ENCODE assay signal across 9 mouse cellular contexts in genomic region chr13:97514421-97515066, GRCm38 (mm10).
DNase-seq lines count a peak whose midpoint lies in the region; ATAC-seq lines count a peak whose summit lies in the region.
"Had no signal": no experiment of that assay in that cellular context is flagged by ENCODE, and none has a peak within 500 bp of the region (broad histone marks: within the 10 kb centered on the region; RNA-seq: fewer than 3 reads in every experiment).

No protein-coding gene starts in this region.

- no peak overlapping the region for H3K27ac ChIP-seq in kidney, embryonic 16.5 days (ENCODE audit: low read length)
- H3K27ac ChIP-seq in embryonic facial prominence, embryonic 14.5 days (replicated peaks; ENCODE audit: low read depth, low read length), result no peak overlapping the region
- no peak overlapping the region for H3K27ac ChIP-seq in hindbrain, embryonic 16.5 days (ENCODE audit: low read depth, low read length)
- no peak overlapping the region for H3K27ac ChIP-seq in neural tube, embryonic 15.5 days (replicated peaks)
- H3K27ac ChIP-seq: liver, embryonic 15.5 days had no signal

- H3K9ac ChIP-seq in kidney, embryonic 16.5 days (replicated peaks; ENCODE audit: low read length), result no peak overlapping the region
- no peak overlapping the region for H3K9ac ChIP-seq in embryonic facial prominence, embryonic 14.5 days (ENCODE audit: low read depth, low read length)
- H3K9ac ChIP-seq in hindbrain, embryonic 16.5 days (ENCODE audit: low read depth, low read length), result 0 out of 2 replicates have a peak overlapping the region, but pooled peaks have one; percentile 35
- no peak overlapping the region for H3K9ac ChIP-seq in neural tube, embryonic 15.5 days (replicated peaks)
- H3K9ac ChIP-seq: liver, embryonic 15.5 days had no signal

- H3K27me3 ChIP-seq in kidney, embryonic 16.5 days (ENCODE audit: insufficient read depth, low read length), result no peaks in the 10 kb centered on the region
- no peaks in the 10 kb centered on the region for H3K27me3 ChIP-seq in embryonic facial prominence, embryonic 14.5 days (replicated peaks; ENCODE audit: control insufficient read depth, insufficient read depth, low read length)
- H3K27me3 ChIP-seq in hindbrain, embryonic 16.5 days (replicated peaks; ENCODE audit: control insufficient read depth, insufficient read depth, low read length), result no peaks in the 10 kb centered on the region
- no peaks in the 10 kb centered on the region for H3K27me3 ChIP-seq in neural tube, embryonic 15.5 days (replicated peaks)
- H3K27me3 ChIP-seq: liver, embryonic 15.5 days had no signal

- no peaks in the 10 kb centered on the region for H3K36me3 ChIP-seq in kidney, embryonic 16.5 days (ENCODE audit: insufficient read depth, low read length)
- no peaks in the 10 kb centered on the region for H3K36me3 ChIP-seq in embryonic facial prominence, embryonic 14.5 days (ENCODE audit: control insufficient read depth, insufficient read depth, low read length)
- no peaks in the 10 kb centered on the region for H3K36me3 ChIP-seq in hindbrain, embryonic 16.5 days (ENCODE audit: control insufficient read depth, insufficient read depth, low read length)
- H3K36me3 ChIP-seq in neural tube, embryonic 15.5 days, result no peaks in the 10 kb centered on the region
- H3K36me3 ChIP-seq: liver, embryonic 15.5 days had no signal

- no peaks in the 10 kb centered on the region for H3K9me3 ChIP-seq in kidney, embryonic 16.5 days (ENCODE audit: low read length)
- no peaks in the 10 kb centered on the region for H3K9me3 ChIP-seq in embryonic facial prominence, embryonic 14.5 days (ENCODE audit: control insufficient read depth, low read length)
- no peaks in the 10 kb centered on the region for H3K9me3 ChIP-seq in hindbrain, embryonic 16.5 days (ENCODE audit: control insufficient read depth, low read length)
- no peaks in the 10 kb centered on the region for H3K9me3 ChIP-seq in neural tube, embryonic 15.5 days (replicated peaks)
- H3K9me3 ChIP-seq: liver, embryonic 15.5 days had no signal

- 0 out of 2 replicates have a peak, but pooled peaks have one; percentile 35 for ATAC-seq in kidney, embryonic 16.5 days (ENCODE audit: low FRiP score, low TSS enrichment)
- peak; percentile 63; the same call in 1 of the 2 replicates for ATAC-seq in embryonic facial prominence, embryonic 14.5 days (ENCODE audit: low read depth)
- peak; percentile 71 for ATAC-seq in hindbrain, embryonic 16.5 days
- ATAC-seq in neural tube, embryonic 15.5 days (ENCODE audit: low FRiP score), result no peak

- WGBS in kidney, embryonic 16.5 days, result 46% methylated on average over 21 of the region's 21 CpGs
- WGBS in embryonic facial prominence, embryonic 14.5 days, result 36% methylated on average over 21 of the region's 21 CpGs
- WGBS in hindbrain, embryonic 16.5 days, result 38% methylated on average over 21 of the region's 21 CpGs
- 31% methylated on average over 21 of the region's 21 CpGs for WGBS in neural tube, embryonic 15.5 days

- intact Hi-C loops in left cerebral cortex, postnatal 10 days (cut with DNase I), result no loop called here

- H3K4me1 ChIP-seq in kidney, embryonic 16.5 days (ENCODE audit: insufficient read depth, low read length), result peaks cover 15% of the 10 kb centered on the region
- peaks cover 16% of the 10 kb centered on the region for H3K4me1 ChIP-seq in embryonic facial prominence, embryonic 14.5 days (ENCODE audit: control insufficient read depth, insufficient read depth, low read length)
- peaks cover 6% of the 10 kb centered on the region; the same call in 1 of the 2 replicates for H3K4me1 ChIP-seq in hindbrain, embryonic 16.5 days (ENCODE audit: control insufficient read depth, insufficient read depth, low read depth, low read length)
- peaks cover 16% of the 10 kb centered on the region for H3K4me1 ChIP-seq in neural tube, embryonic 15.5 days

- H3K4me2 ChIP-seq in kidney, embryonic 16.5 days (replicated peaks; ENCODE audit: low read depth, low read length), result peak overlapping the region; percentile 15; the same call in 1 of the 2 replicates
- H3K4me2 ChIP-seq in embryonic facial prominence, embryonic 14.5 days (ENCODE audit: low read depth, low read length), result peak overlapping the region; percentile 32
- H3K4me2 ChIP-seq in hindbrain, embryonic 16.5 days (ENCODE audit: low read length), result peak overlapping the region; percentile 31
- peak overlapping the region; percentile 8; the same call in 1 of the 2 replicates for H3K4me2 ChIP-seq in neural tube, embryonic 15.5 days
- H3K4me2 ChIP-seq: liver, embryonic 15.5 days had no signal

- H3K4me3 ChIP-seq in kidney, embryonic 16.5 days (ENCODE audit: low read length), result no peak overlapping the region
- H3K4me3 ChIP-seq in embryonic facial prominence, embryonic 14.5 days (ENCODE audit: low read depth, low read length), result no peak overlapping the region
- no peak overlapping the region for H3K4me3 ChIP-seq in hindbrain, embryonic 16.5 days (ENCODE audit: low read length)
- H3K4me3 ChIP-seq in neural tube, embryonic 15.5 days (replicated peaks), result no peak overlapping the region
- H3K4me3 ChIP-seq: liver, embryonic 15.5 days had no signal

- no peak for DNase-seq in kidney, postnatal 25 days
- DNase-seq in embryonic facial prominence, embryonic 14.5 days (ENCODE audit: low spot score), result peak; percentile 69
- DNase-seq in left cerebral cortex, postnatal 10 days (ENCODE audit: extremely low spot score in 1 of 2, low spot score in 2 of 2), result no peak
- no peak for DNase-seq in c-Kit-positive CD71-positive TER-119-positive erythroid progenitor cells, embryonic 14.5 days (ENCODE audit: low spot score)
- DNase-seq: thymus, postnatal 4 days had no signal
